Mouse (Mus musculus) forebrain, embryonic 15.5 days (tissue): ENCODE measurements around the gene Bnipl. TPM values are rescaled to one million over a fixed set of nuclear protein-coding genes. Genes with fewer than 3 reads are reported as not detected.
A peak's percentile ranks its signal among the peaks of the same experiment; 100 is the strongest.

ENCODE experiments used
- ATAC-seq: fragments of 200-750 bp; cut with Nextera tagmentation; replicated peaks from 2 replicates; pipeline ENCODE4 v1.8.0; 2017; ENCODE audit warnings: mild to moderate bottlenecking, moderate TSS enrichment, moderate library complexity
- H3K27ac ChIP-seq: fragments of 300-500 bp; sonication (generic); replicated peaks from 2 replicates; pipeline ENCODE4 v1.5.1; 2015; ENCODE audit warnings: mild to moderate bottlenecking, inconsistent platforms
- H3K27me3 ChIP-seq: fragments of 300-500 bp; sonication (generic); 2 replicates; pipeline ENCODE4 v1.6.1; 2015; ENCODE audit warnings: inconsistent platforms
- H3K36me3 ChIP-seq: fragments of 300-500 bp; sonication (generic); 2 replicates; pipeline ENCODE4 v1.6.1; 2015; ENCODE audit warnings: mild to moderate bottlenecking, inconsistent platforms
- H3K4me1 ChIP-seq: fragments of 300-500 bp; sonication (generic); 2 replicates; pipeline ENCODE4 v1.6.1; 2015; ENCODE audit warnings: inconsistent platforms
- H3K4me2 ChIP-seq: fragments of 300-500 bp; sonication (generic); replicated peaks from 2 replicates; pipeline ENCODE4 v1.6.1; 2015; ENCODE audit warnings: mild to moderate bottlenecking, inconsistent platforms
- H3K4me3 ChIP-seq: fragments of 300-500 bp; sonication (generic); 2 replicates; pipeline ENCODE4 v1.5.1; 2015; ENCODE audit warnings: mild to moderate bottlenecking, inconsistent platforms
- H3K9ac ChIP-seq: fragments of 300-500 bp; sonication (generic); replicated peaks from 2 replicates; pipeline ENCODE4 v1.6.1; 2015; ENCODE audit warnings: mild to moderate bottlenecking, inconsistent platforms
- H3K9me3 ChIP-seq: fragments of 300-500 bp; sonication (generic); 2 replicates; pipeline ENCODE4 v1.6.1; 2016; ENCODE audit warnings: inconsistent platforms
- WGBS: fragments of 180-500 bp; shearing (Covaris S2); methylation state at CpG from one replicate; pipeline ENCODE4 v1.1.7; 2015; ENCODE audit warnings: mixed read lengths; 5-methylcytosine and 5-hydroxymethylcytosine counted together
- polyA plus RNA-seq: library from polyadenylated mRNA; unstranded; fragments of >200 nt; fragmentation: Nextera tagmentation; extraction: Ambion mirVana; gene quantifications from 2 replicates; pipeline ENCODE4 v1.2.1, GENCODE M21; 2015

Bnipl gene
- polyA plus RNA-seq, 1 experiment from 2014 or later, result not detected

DNA sequence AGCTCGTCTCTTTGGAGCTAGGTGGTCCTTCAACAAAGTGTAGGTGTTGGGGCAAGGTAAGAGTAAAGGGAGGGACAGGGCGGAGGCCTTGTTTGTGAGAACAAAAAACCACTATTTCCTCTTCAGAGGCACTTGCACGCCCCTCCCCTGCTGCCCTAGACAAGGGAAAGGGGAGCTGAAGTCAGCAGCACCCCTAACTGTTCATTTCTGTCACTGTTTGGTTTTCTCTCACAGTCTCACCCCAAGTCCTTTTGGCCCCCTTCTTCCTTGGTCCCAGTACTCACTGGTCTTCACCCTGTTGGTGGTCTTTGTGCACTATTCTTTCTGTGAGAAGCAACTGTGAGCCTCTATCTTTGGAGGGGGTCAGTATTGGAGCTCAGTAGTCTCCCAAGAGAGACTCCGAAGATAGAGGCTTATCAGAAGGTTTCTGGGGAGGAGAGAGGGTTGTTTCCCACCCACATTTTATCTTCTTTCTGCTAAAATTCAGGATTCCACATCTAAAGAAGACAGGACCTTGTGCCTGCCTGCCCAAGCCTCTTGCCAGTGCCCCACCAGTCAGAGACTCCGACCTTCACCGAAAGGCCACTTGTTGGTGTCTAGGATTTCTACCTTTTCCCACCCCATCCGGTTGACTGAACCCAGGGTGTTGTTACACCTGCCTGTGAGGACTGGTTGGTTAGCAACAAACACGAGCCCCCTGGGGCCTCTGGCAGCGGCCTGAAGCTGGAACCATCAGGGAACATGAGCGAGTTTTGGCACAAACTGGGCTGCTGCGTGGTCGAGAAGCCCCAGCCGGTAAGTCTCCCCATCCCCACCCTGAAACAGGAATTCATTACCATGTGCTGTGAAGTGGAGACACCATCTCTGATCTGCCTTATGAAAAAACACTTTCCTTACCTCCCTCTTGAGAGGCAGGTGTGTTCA is 19.4 kb downstream of the Bnipl start, which contains the start of gene Mllt11:
Gene Mllt11, minus strand, starts transcription at position 874 of the 924 bp plus-strand sequence.
- Histone ChIP-seq H3K27me3 (no peaks in the 10 kb centered on the region), H3K9ac (peak within 1 kb of the TSS; percentile 97; the same call in 1 of the 2 replicates), H3K4me1 (peaks cover 35% of the 10 kb centered on the region), H3K4me2 (peak within 1 kb of the TSS; percentile 90), H3K27ac (peak within 1 kb of the TSS; percentile 99), H3K9me3 (no peaks in the 10 kb centered on the region), H3K4me3 (peak within 1 kb of the TSS; percentile 97), H3K36me3 (peaks cover 48% of the 10 kb centered on the region)
- no peak for ATAC-seq
- WGBS, result 70% methylated on average over 13 of the region's 13 CpGs

DNA sequence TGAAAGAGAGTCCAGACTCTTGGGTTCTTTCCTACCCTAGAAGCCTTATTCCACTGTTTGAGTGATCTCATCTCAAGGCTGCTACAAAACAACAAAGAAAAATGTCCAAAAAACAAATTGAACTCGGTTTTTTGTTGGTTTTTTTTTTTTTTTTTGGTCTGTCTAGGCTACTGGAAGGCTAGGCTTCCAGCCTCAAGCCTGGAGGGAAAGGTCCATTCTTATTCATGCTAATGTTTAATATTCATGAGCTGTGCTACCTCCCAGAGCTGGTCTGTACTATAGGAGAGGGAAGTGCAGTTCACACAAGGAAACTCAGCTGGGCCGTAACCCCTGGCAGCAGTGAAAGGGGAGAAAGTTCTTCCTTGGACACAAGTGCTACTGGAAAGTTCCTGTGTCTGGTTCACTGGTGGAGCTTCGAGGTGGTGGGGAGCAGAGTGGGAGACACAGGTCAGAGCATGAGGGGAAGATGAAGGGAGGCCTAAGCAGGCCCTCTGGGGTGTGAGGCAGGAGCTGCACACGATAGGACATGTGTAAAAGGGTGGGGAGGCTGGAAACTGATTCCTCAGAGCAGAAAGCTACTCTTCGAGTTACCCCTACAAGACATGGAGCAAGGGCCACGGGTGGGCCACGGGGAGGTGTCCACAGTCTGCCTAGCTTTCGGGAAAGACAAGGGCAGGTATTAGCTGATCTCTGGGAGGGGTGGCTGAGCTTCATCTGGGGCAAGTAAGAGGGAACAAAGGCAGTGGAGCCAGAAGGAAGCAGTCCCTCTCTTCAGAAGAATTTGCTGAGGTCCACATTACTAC is 20.3 kb downstream of the Bnipl start:
- ATAC-seq, result peak; percentile 23
- H3K4me3 ChIP-seq, result peak overlapping the region; percentile 97
- peaks cover 44% of the 10 kb centered on the region for H3K36me3 ChIP-seq
- H3K4me2 ChIP-seq, result peak overlapping the region; percentile 90
- peak overlapping the region; percentile 99 for H3K27ac ChIP-seq
- H3K27me3 ChIP-seq, result no peaks in the 10 kb centered on the region
- no peaks in the 10 kb centered on the region for H3K9me3 ChIP-seq
- 21% methylated on average over 8 of the region's 8 CpGs for WGBS
- H3K9ac ChIP-seq, result peak overlapping the region; percentile 97
- peaks cover 43% of the 10 kb centered on the region for H3K4me1 ChIP-seq

- peak overlapping the region; percentile 99 for H3K27ac ChIP-seq
- peak; percentile 12; the same call in 1 of the 2 replicates for ATAC-seq
- H3K27me3 ChIP-seq, result no peaks in the 10 kb centered on the region
- peak overlapping the region; percentile 97 for H3K4me3 ChIP-seq
- peak overlapping the region; percentile 90 for H3K4me2 ChIP-seq
- peak overlapping the region; percentile 97 for H3K9ac ChIP-seq
- H3K9me3 ChIP-seq, result no peaks in the 10 kb centered on the region
- H3K36me3 ChIP-seq, result peaks cover 46% of the 10 kb centered on the region
- under 1% methylated on average over 13 of the region's 13 CpGs for WGBS
- peaks cover 51% of the 10 kb centered on the region for H3K4me1 ChIP-seq
Measured at GRCm38 (mm10) chr3:95229781-95230494, 21.1 kb downstream of the Bnipl start.

- Histone ChIP-seq H3K9me3 (no peaks in the 10 kb centered on the region), H3K27me3 (no peaks in the 10 kb centered on the region), H3K9ac (peak overlapping the region; percentile 97), H3K4me1 (peaks cover 59% of the 10 kb centered on the region), H3K4me3 (peak overlapping the region; percentile 97), H3K36me3 (peaks cover 42% of the 10 kb centered on the region), H3K27ac (peak overlapping the region; percentile 99), H3K4me2 (peak overlapping the region; percentile 90)
- 0% methylated on average over 42 of the region's 43 CpGs for WGBS
- ATAC-seq, result peak; percentile 5; the same call in 1 of the 2 replicates
Measured at GRCm38 (mm10) chr3:95228894-95229780, 21.9 kb downstream of the Bnipl start.

GRCm38 (mm10) chr3:95228148-95228893 is 22.7 kb downstream of the Bnipl start, which contains the start of gene Cdc42se1:
Cdc42se1 (plus strand) TSS chr3:95228732.
- no peaks in the 10 kb centered on the region for H3K9me3 ChIP-seq
- peaks cover 63% of the 10 kb centered on the region for H3K4me1 ChIP-seq
- H3K27ac ChIP-seq, result peak within 1 kb of the TSS; percentile 99
- ATAC-seq, result peak; percentile 92
- H3K4me3 ChIP-seq, result peak within 1 kb of the TSS; percentile 97
- peak within 1 kb of the TSS; percentile 97 for H3K9ac ChIP-seq
- under 1% methylated on average over 63 of the region's 64 CpGs for WGBS
- peaks cover 42% of the 10 kb centered on the region for H3K36me3 ChIP-seq
- H3K27me3 ChIP-seq, result no peaks in the 10 kb centered on the region
- H3K4me2 ChIP-seq, result peak within 1 kb of the TSS; percentile 90

DNA sequence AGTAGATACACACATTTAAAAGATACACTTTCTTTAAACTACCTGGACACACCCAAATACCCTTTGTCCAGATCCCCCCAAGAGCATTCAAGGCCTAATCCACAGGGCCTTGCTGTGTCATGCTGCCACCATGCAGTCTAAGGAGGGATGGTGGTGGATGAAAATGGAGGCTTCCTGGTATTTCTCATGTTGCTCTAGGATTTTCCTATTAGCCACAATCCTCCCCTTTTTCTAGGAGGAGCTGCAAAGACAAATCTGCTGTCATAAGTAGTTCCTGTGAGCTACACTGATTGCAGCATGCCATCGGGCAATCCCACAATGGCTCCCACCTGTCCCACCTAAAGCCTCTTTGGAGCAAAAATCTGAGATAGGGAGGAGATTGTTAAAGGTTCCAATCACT is 23.8 kb downstream of the Bnipl start:
- H3K9me3 ChIP-seq, result no peaks in the 10 kb centered on the region
- H3K27me3 ChIP-seq, result no peaks in the 10 kb centered on the region
- H3K9ac ChIP-seq, result peak overlapping the region; percentile 97
- H3K27ac ChIP-seq, result peak overlapping the region; percentile 99
- ATAC-seq, result no peak
- WGBS, result 7% methylated on average over 1 of the region's 1 CpGs
- peaks cover 42% of the 10 kb centered on the region for H3K36me3 ChIP-seq
- peak overlapping the region; percentile 90 for H3K4me2 ChIP-seq
- H3K4me3 ChIP-seq, result peak overlapping the region; percentile 97
- H3K4me1 ChIP-seq, result peaks cover 70% of the 10 kb centered on the region

GRCm38 (mm10) chr3:95224295-95224694 is 26.7 kb downstream of the Bnipl start:
- Histone ChIP-seq H3K4me2 (peak overlapping the region; percentile 26), H3K36me3 (peaks cover 58% of the 10 kb centered on the region), H3K27me3 (no peaks in the 10 kb centered on the region), H3K4me3 (no peak overlapping the region), H3K9ac (peak overlapping the region; percentile 11; the same call in 1 of the 2 replicates), H3K9me3 (no peaks in the 10 kb centered on the region), H3K27ac (no peak overlapping the region), H3K4me1 (peaks cover 49% of the 10 kb centered on the region)
- no peak for ATAC-seq
- WGBS, result 12% methylated on average over 6 of the region's 6 CpGs

DNA sequence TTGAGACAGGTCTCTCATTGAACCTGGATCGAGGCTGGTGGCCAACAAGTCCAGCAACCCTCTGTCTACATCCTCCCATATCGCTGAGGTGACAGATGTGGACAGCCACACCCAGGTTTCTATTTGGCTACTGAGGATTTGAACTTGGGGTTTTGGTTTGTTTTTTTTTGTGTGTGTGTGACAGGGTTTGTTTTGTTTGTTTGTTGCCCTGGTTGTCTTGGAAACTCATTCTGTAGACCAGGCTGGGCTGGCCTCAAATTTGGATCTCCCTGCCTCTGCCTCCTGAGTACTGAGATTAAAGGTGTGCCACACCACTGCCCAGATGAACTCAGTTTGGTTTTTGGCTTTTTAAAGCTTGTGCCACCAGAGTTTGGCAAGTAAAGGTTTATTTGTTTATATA is 28.0 kb downstream of the Bnipl start:
- Histone ChIP-seq H3K4me2 (no peak overlapping the region), H3K4me3 (no peak overlapping the region), H3K36me3 (peaks cover 69% of the 10 kb centered on the region), H3K9ac (no peak overlapping the region), H3K27ac (no peak overlapping the region), H3K9me3 (no peaks in the 10 kb centered on the region), H3K4me1 (peaks cover 56% of the 10 kb centered on the region), H3K27me3 (no peaks in the 10 kb centered on the region)
- ATAC-seq, result no peak
- 96% methylated on average over 2 of the region's 2 CpGs for WGBS

- Histone ChIP-seq H3K36me3 (peaks cover 60% of the 10 kb centered on the region), H3K4me3 (peak overlapping the region; percentile 69), H3K9ac (peak overlapping the region; percentile 84; the same call in 1 of the 2 replicates), H3K27me3 (no peaks in the 10 kb centered on the region), H3K4me1 (peaks cover 38% of the 10 kb centered on the region), H3K9me3 (no peaks in the 10 kb centered on the region), H3K27ac (peak overlapping the region; percentile 97), H3K4me2 (peak overlapping the region; percentile 59)
- WGBS, result 84% methylated on average over 6 of the region's 6 CpGs
- no peak for ATAC-seq
Measured at GRCm38 (mm10) chr3:95218466-95219137, 32.4 kb downstream of the Bnipl start.
